Mouse (Mus musculus) heart, embryonic 14.5 days (tissue): ENCODE measurements around the gene Hist1h1e. TPM values are rescaled to one million over a fixed set of nuclear protein-coding genes. Genes with fewer than 3 reads are reported as not detected.

Source experiments
- microRNA-seq: library from miRNA; unstranded; fragments of <30 nt; microRNA quantifications from one replicate; pipeline ENCODE4, GENCODE M21; 2016
- polyA plus RNA-seq: library from polyadenylated mRNA; unstranded; fragments of >200 nt; fragmentation: Nextera tagmentation; extraction: Ambion mirVana; gene quantifications from 2 replicates; pipeline ENCODE4 v1.2.1, GENCODE M21; 2014

The Hist1h1e gene
- polyA plus RNA-seq, 1 experiment from 2014 or later: 10.0 TPM

Small RNA genes lying within 50 kb of the gene (microRNA-seq; reads per million reads assigned to microRNA genes)
- not detected for gene Gm44359
- gene Gm44394: not detected

Other genes starting within 250 kb of the Hist1h1e start
- gene Abt1, start 198.7 kb downstream of the Hist1h1e start, polyA plus RNA-seq: 8.3 and 9.1 TPM in 2 replicates
- 1.7 and 1.9 TPM in 2 replicates for gene Btn1a1, start 156.7 kb downstream of the Hist1h1e start, polyA plus RNA-seq
- 0.40 and 0.43 TPM in 2 replicates for gene Btn2a2, start 133.7 kb downstream of the Hist1h1e start, polyA plus RNA-seq
- gene Hist1h4h, start 91.5 kb downstream of the Hist1h1e start, polyA plus RNA-seq: 7.5 and 8.5 TPM in 2 replicates
- 3.8 and 5.4 TPM in 2 replicates for gene Hist1h2af, start 88.7 kb downstream of the Hist1h1e start, polyA plus RNA-seq
- 3.0 and 4.3 TPM in 2 replicates for gene Hist1h3g, start 87.1 kb downstream of the Hist1h1e start, polyA plus RNA-seq
- gene Hist1h2bh, start 79.2 kb downstream of the Hist1h1e start, polyA plus RNA-seq: 0.65 and 0.66 TPM in 2 replicates
- gene Hist1h3f, start 78.5 kb downstream of the Hist1h1e start, polyA plus RNA-seq: 0.65 and 0.72 TPM in 2 replicates
- gene Hist1h4f, start 70.9 kb downstream of the Hist1h1e start, polyA plus RNA-seq: not detected in 2 replicates
- gene Hist1h1d, start 69.3 kb downstream of the Hist1h1e start, polyA plus RNA-seq: 0.24 and 0.41 TPM in 2 replicates
- gene Hist1h3e, start 60.2 kb downstream of the Hist1h1e start, polyA plus RNA-seq: 2.0 TPM in 2 replicates
- gene Hist1h2ae, start 51.3 kb downstream of the Hist1h1e start, polyA plus RNA-seq: 34.9 and 49.1 TPM in 2 replicates
- 3.7 and 6.2 TPM in 2 replicates for gene Hist1h2bg, start 51.2 kb downstream of the Hist1h1e start, polyA plus RNA-seq
- gene Hist1h2bf, start 48.4 kb downstream of the Hist1h1e start, polyA plus RNA-seq: 0.61 and 3.7 TPM in 2 replicates
- gene Hist1h2ad, start 48.2 kb downstream of the Hist1h1e start, polyA plus RNA-seq: 0.44 and 0.53 TPM in 2 replicates
- gene Hist1h3d, start 46.8 kb downstream of the Hist1h1e start, polyA plus RNA-seq: 2.2 and 3.7 TPM in 2 replicates
- gene Hist1h4d, start 41.0 kb downstream of the Hist1h1e start, polyA plus RNA-seq: 38.6 and 49.0 TPM in 2 replicates
- gene Hist1h2be, start 1.4 kb downstream of the Hist1h1e start, polyA plus RNA-seq: 1.3 and 1.8 TPM in 2 replicates
- gene Hist1h2ac, start 61.4 kb upstream of the Hist1h1e start, polyA plus RNA-seq: 0.46 and 0.65 TPM in 2 replicates
- 51.9 and 57.5 TPM in 2 replicates for gene Hist1h2bc, start 61.6 kb upstream of the Hist1h1e start, polyA plus RNA-seq
- gene Hist1h1t, start 73.3 kb upstream of the Hist1h1e start, polyA plus RNA-seq: 0.30 TPM in 1 of 2 replicates, not detected in the other
- 2.2 and 3.2 TPM in 2 replicates for gene Hist1h4c, start 75.9 kb upstream of the Hist1h1e start, polyA plus RNA-seq
- gene Hfe, start 88.3 kb upstream of the Hist1h1e start, polyA plus RNA-seq: 13.0 and 15.1 TPM in 2 replicates
- gene Hist1h1c, start 116.2 kb upstream of the Hist1h1e start, polyA plus RNA-seq: 36.9 and 43.9 TPM in 2 replicates
- 2.5 and 2.7 TPM in 2 replicates for gene Hist1h3c, start 123.0 kb upstream of the Hist1h1e start, polyA plus RNA-seq
- 1.7 and 2.3 TPM in 2 replicates for gene Hist1h2bb, start 124.2 kb upstream of the Hist1h1e start, polyA plus RNA-seq
- gene Hist1h2ab, start 128.6 kb upstream of the Hist1h1e start, polyA plus RNA-seq: 14.5 and 14.6 TPM in 2 replicates
- 4.6 and 6.7 TPM in 2 replicates for gene Hist1h3b, start 129.7 kb upstream of the Hist1h1e start, polyA plus RNA-seq
- gene Hist1h4b, start 134.5 kb upstream of the Hist1h1e start, polyA plus RNA-seq: 0.63 TPM in 1 of 2 replicates, not detected in the other
- gene Hist1h4a, start 138.7 kb upstream of the Hist1h1e start, polyA plus RNA-seq: 1.1 TPM in 1 of 2 replicates, not detected in the other
- 2.6 and 3.0 TPM in 2 replicates for gene Hist1h3a, start 139.8 kb upstream of the Hist1h1e start, polyA plus RNA-seq
- 1.6 and 2.7 TPM in 2 replicates for gene Hist1h1a, start 141.1 kb upstream of the Hist1h1e start, polyA plus RNA-seq
- gene Trim38, start 147.4 kb upstream of the Hist1h1e start, polyA plus RNA-seq: not detected in 2 replicates
- gene Slc17a2, start 184.4 kb upstream of the Hist1h1e start, polyA plus RNA-seq: not detected in 2 replicates
- not detected in 2 replicates for gene Slc17a3, start 216.9 kb upstream of the Hist1h1e start, polyA plus RNA-seq
- gene Slc17a1, start 245.2 kb upstream of the Hist1h1e start, polyA plus RNA-seq: not detected in 2 replicates